Mouse (Mus musculus) hindbrain, embryonic 11.5 days (tissue): ENCODE data around the gene Slc9a5. TPM values are rescaled to one million over a fixed set of nuclear protein-coding genes. Genes with fewer than 3 reads are reported as not detected.

Experiments
- ATAC-seq: fragments of 200-750 bp; cut with Nextera tagmentation; 2 replicates; pipeline ENCODE4 v1.8.0; 2017; ENCODE audit warnings: mild to moderate bottlenecking, moderate TSS enrichment, moderate library complexity; ENCODE audit not compliant: low FRiP score
- DNase-seq: peaks from one replicate; pipeline ENCODE4 v3.0.0-alpha.2; 2015; ENCODE audit warnings: low spot score
- H3K27ac ChIP-seq: fragments of 300-500 bp; sonication (generic); 2 replicates; pipeline ENCODE4 v1.5.1; 2014; ENCODE audit warnings: mild to moderate bottlenecking, low read depth, low read length
- H3K27me3 ChIP-seq: fragments of 300-500 bp; sonication (generic); 2 replicates; pipeline ENCODE4 v1.6.1; 2014; ENCODE audit warnings: mild to moderate bottlenecking, low read length, moderate library complexity, mixed read lengths; ENCODE audit not compliant: control insufficient read depth, insufficient read depth
- H3K36me3 ChIP-seq: fragments of 300-500 bp; sonication (generic); 2 replicates; pipeline ENCODE4 v1.6.1; 2014; ENCODE audit warnings: mild to moderate bottlenecking, low read length, moderate library complexity, mixed read lengths; ENCODE audit not compliant: control insufficient read depth, insufficient read depth
- H3K4me1 ChIP-seq: fragments of 300-500 bp; sonication (generic); replicated peaks from 2 replicates; pipeline ENCODE4 v1.6.1; 2014; ENCODE audit warnings: low read length, mixed read lengths; ENCODE audit not compliant: control insufficient read depth, insufficient read depth
- H3K4me2 ChIP-seq: fragments of 300-500 bp; sonication (generic); replicated peaks from 2 replicates; pipeline ENCODE4 v1.6.1; 2014; ENCODE audit warnings: mild to moderate bottlenecking, low read depth, low read length
- H3K4me3 ChIP-seq: fragments of 300-500 bp; sonication (generic); 2 replicates; pipeline ENCODE4 v1.5.1; 2014; ENCODE audit warnings: low read depth, low read length
- H3K9ac ChIP-seq: fragments of 300-500 bp; sonication (generic); 2 replicates; pipeline ENCODE4 v1.6.1; 2014; ENCODE audit warnings: low read depth, low read length
- H3K9me3 ChIP-seq: fragments of 300-500 bp; sonication (generic); 2 replicates; pipeline ENCODE4 v1.6.1; 2016; ENCODE audit warnings: low read length; ENCODE audit not compliant: control insufficient read depth
- WGBS: fragments of 180-500 bp; shearing (Covaris S2); extraction: QIAGEN DNeasy Blood & Tissue Kit; methylation state at CpG from one replicate; pipeline ENCODE4 v1.1.7; 2014; 5-methylcytosine and 5-hydroxymethylcytosine counted together
- polyA plus RNA-seq: library from polyadenylated mRNA; unstranded; fragments of >200 nt; fragmentation: Nextera tagmentation; extraction: Ambion mirVana; gene quantifications from 2 replicates; pipeline ENCODE4 v1.2.1, GENCODE M21; 2014

Slc9a5 gene
- polyA plus RNA-seq = 3.9 and 4.5 TPM in 2 replicates

GRCm38 (mm10) chr8:105348450-105349095 is at the start of gene Slc9a5:
Slc9a5 (plus strand) TSS chr8:105348843.
- 1% methylated on average over 34 of the region's 34 CpGs for WGBS
- peak; percentile 82 for DNase-seq
- Histone ChIP-seq H3K9me3 (no peaks in the 10 kb centered on the region), H3K27ac (peak within 1 kb of the TSS; percentile 58; the same call in 1 of the 2 replicates), H3K4me3 (peak within 1 kb of the TSS; percentile 62), H3K36me3 (no peaks in the 10 kb centered on the region), H3K9ac (peak within 1 kb of the TSS; percentile 61), H3K27me3 (no peaks in the 10 kb centered on the region), H3K4me2 (peak within 1 kb of the TSS; percentile 98), H3K4me1 (peaks cover 2% of the 10 kb centered on the region; the same call in 1 of the 2 replicates)
- ATAC-seq = peak; percentile 34

GRCm38 (mm10) chr8:105299962-105300361 is 48.7 kb upstream of the Slc9a5 start:
- Histone ChIP-seq H3K27me3 (no peaks in the 10 kb centered on the region), H3K4me1 (peaks cover 6% of the 10 kb centered on the region; the same call in 1 of the 2 replicates), H3K27ac (no peak overlapping the region), H3K4me2 (no peak overlapping the region), H3K36me3 (peaks cover 15% of the 10 kb centered on the region), H3K9ac (no peak overlapping the region), H3K9me3 (no peaks in the 10 kb centered on the region), H3K4me3 (no peak overlapping the region)
- DNase-seq (no peak), ATAC-seq (no peak)
- 98% methylated on average over 8 of the region's 8 CpGs for WGBS

GRCm38 (mm10) chr8:105303396-105303795 is 45.2 kb upstream of the Slc9a5 start:
- ATAC-seq (no peak), DNase-seq (no peak)
- Histone ChIP-seq H3K4me2 (no peak overlapping the region), H3K27me3 (no peaks in the 10 kb centered on the region), H3K4me3 (no peak overlapping the region), H3K27ac (no peak overlapping the region), H3K36me3 (peaks cover 19% of the 10 kb centered on the region), H3K9me3 (no peaks in the 10 kb centered on the region), H3K4me1 (peaks cover 6% of the 10 kb centered on the region; the same call in 1 of the 2 replicates), H3K9ac (no peak overlapping the region)
- 88% methylated on average over 8 of the region's 8 CpGs for WGBS

DNA sequence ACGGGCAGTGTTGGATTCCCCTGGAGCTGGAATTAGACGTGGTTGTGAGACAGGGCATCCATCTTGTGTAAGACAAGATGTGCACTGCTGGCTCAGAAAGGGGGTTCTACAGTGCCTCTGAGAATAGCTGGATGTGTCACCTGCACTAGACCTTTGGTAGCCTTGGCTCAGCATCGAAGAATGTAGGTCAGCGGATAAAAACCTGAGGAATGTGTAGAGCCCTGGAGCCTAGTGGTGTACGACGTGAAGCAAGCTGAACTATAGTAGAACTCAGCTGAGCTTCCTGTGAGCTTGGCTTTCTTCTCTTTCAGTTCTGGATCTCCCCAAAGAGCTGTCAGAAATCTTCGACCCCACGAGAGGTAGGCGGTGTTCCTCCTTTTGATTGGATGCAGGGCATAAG is 44.8 kb upstream of the Slc9a5 start:
- ATAC-seq (no peak), DNase-seq (no peak)
- Histone ChIP-seq H3K36me3 (peaks cover 19% of the 10 kb centered on the region), H3K4me1 (peaks cover 2% of the 10 kb centered on the region; the same call in 1 of the 2 replicates), H3K9me3 (no peaks in the 10 kb centered on the region), H3K27me3 (no peaks in the 10 kb centered on the region), H3K27ac (no peak overlapping the region), H3K9ac (no peak overlapping the region), H3K4me2 (no peak overlapping the region), H3K4me3 (no peak overlapping the region)
- WGBS = 84% methylated on average over 9 of the region's 9 CpGs

- WGBS = 89% methylated on average over 9 of the region's 9 CpGs
- no peak overlapping the region for H3K4me2 ChIP-seq
- H3K4me1 ChIP-seq = 0 out of 2 replicates have a peak, but pooled peaks cover 2% of the 10 kb centered on the region
- H3K36me3 ChIP-seq = peaks cover 19% of the 10 kb centered on the region
- no peak overlapping the region for H3K27ac ChIP-seq
- H3K9me3 ChIP-seq = no peaks in the 10 kb centered on the region
- ATAC-seq (no peak), DNase-seq (no peak)
- H3K4me3 ChIP-seq = no peak overlapping the region
- H3K27me3 ChIP-seq = no peaks in the 10 kb centered on the region
- H3K9ac ChIP-seq = no peak overlapping the region
These were observed 44.1 kb upstream of the Slc9a5 start for GRCm38 (mm10) chr8:105304325-105305210.

DNA sequence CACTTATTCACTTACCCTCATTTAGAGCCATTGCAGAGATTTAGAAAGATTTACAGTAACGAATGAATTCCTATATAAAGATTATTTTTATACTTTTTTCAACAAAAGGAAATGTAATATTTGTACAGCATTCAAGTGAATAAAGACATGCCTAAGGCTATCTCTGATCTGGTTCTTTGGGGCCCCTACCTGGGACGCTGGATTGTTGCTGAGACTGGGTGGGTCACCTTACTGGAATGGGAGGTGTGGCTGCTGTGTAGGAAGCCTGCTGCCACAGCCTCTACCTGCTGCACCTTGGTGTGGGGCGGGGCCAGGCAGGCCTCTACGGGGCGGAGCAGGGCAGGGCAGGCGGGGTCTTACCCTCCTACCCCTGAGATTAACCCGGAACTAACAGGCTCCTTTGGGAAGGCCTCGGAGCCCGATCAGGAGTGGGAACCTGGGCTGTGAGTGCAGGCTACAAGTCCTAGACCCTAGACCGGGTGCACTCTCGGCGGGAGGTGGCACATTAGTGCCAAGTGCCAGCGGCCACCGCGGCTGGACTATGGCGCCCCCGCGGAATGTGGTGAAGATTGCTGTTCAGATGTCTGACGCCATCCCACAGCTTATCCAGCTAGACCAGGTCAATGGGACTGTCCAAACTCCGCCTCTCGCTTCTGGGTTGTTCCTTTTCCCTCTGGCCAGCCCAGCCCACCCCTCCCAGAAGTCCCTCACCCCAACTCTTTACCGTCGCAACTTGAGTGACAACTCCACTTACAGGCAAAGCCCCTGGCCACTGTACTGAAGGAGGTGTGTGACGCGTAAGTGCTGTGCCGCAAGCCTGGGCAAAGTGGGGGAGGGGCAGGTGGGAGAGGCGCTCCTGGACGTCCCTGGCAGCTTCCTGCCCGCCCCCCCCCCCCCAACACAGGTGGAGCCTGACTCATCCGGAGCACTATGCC is 43.2 kb upstream of the Slc9a5 start, which contains the start of gene Elmo3:
Elmo3 (plus strand) TSS at position 391 of the 935 bp plus-strand sequence.
- ATAC-seq = peak; percentile 67
- no peak within 1 kb of the TSS for H3K9ac ChIP-seq
- H3K4me1 ChIP-seq = no peaks in the 10 kb centered on the region
- no peaks in the 10 kb centered on the region for H3K27me3 ChIP-seq
- peak; percentile 53 for DNase-seq
- H3K4me2 ChIP-seq = peak within 1 kb of the TSS; percentile 33
- H3K9me3 ChIP-seq = no peaks in the 10 kb centered on the region
- WGBS = 11% methylated on average over 28 of the region's 30 CpGs
- H3K36me3 ChIP-seq = peaks cover 16% of the 10 kb centered on the region; the same call in 1 of the 2 replicates
- H3K4me3 ChIP-seq = 0 out of 2 replicates have a peak within 1 kb of the TSS, but pooled peaks have one; percentile 6
- H3K27ac ChIP-seq = no peak within 1 kb of the TSS

DNA sequence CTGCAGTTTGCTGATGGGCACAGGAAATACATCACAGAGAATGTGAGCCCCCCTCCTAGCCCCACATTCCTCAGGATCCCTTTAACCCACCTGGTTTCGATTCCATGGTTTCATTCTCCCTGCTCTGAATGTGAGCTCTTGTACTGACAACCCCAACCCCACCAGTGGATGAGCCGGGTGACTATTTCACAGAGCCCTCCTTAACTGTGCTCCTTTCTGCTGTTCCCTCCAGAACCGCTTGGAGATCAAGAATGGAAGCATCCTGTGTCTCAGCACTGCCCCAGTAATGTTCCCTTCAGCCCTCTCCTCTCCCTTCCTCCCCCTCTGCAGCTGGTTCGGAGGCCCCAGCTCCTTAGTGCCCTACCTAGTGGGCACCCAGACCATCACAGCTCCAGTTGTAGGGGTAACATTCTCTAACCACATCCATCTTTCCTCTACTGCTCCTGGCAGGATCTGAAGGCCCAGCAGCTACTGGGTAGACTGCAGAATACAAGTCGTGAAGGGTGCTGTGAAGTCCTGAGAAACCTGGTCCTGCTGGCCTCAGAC is 42.4 kb upstream of the Slc9a5 start:
- no peaks in the 10 kb centered on the region for H3K27me3 ChIP-seq
- H3K4me1 ChIP-seq = no peaks in the 10 kb centered on the region
- H3K27ac ChIP-seq = no peak overlapping the region
- no peak overlapping the region for H3K4me3 ChIP-seq
- no peaks in the 10 kb centered on the region for H3K9me3 ChIP-seq
- DNase-seq (no peak), ATAC-seq (peak; percentile 22; the same call in 1 of the 2 replicates)
- peaks cover 13% of the 10 kb centered on the region; the same call in 1 of the 2 replicates for H3K36me3 ChIP-seq
- H3K9ac ChIP-seq = no peak overlapping the region
- WGBS = 50% methylated on average over 5 of the region's 5 CpGs
- no peak overlapping the region for H3K4me2 ChIP-seq

GRCm38 (mm10) chr8:105307670-105308069 is 41.0 kb upstream of the Slc9a5 start:
- no peak for ATAC-seq

More at GRCm38 (mm10) chr8:105307670-105308069, 41.0 kb upstream of the Slc9a5 start:
- Histone ChIP-seq H3K4me1 (no peaks in the 10 kb centered on the region), H3K9me3 (no peaks in the 10 kb centered on the region), H3K36me3 (0 out of 2 replicates have a peak, but pooled peaks cover 6% of the 10 kb centered on the region), H3K4me2 (no peak overlapping the region), H3K27ac (no peak overlapping the region), H3K27me3 (no peaks in the 10 kb centered on the region), H3K9ac (no peak overlapping the region), H3K4me3 (no peak overlapping the region)
- 95% methylated on average over 13 of the region's 13 CpGs for WGBS
- DNase-seq = no peak
